Mouse (Mus musculus) hindbrain, embryonic 15.5 days (tissue): ENCODE results near the gene Cldn3. TPM values are rescaled to one million over a fixed set of nuclear protein-coding genes. Genes with fewer than 3 reads are reported as not detected.

ENCODE experiments used
- ATAC-seq: fragments of 200-750 bp; cut with Nextera tagmentation; 2 replicates; pipeline ENCODE4 v1.8.0; 2017; ENCODE audit warnings: low read depth, moderate number of reproducible peaks, moderate TSS enrichment; ENCODE audit not compliant: low FRiP score
- H3K27ac ChIP-seq: fragments of 300-500 bp; sonication (generic); replicated peaks from 2 replicates; pipeline ENCODE4 v1.5.1; 2015; ENCODE audit warnings: mild to moderate bottlenecking, inconsistent platforms
- H3K27me3 ChIP-seq: fragments of 300-500 bp; sonication (generic); 2 replicates; pipeline ENCODE4 v1.6.1; 2015; ENCODE audit warnings: control low read depth, inconsistent platforms
- H3K36me3 ChIP-seq: fragments of 300-500 bp; sonication (generic); 2 replicates; pipeline ENCODE4 v1.6.1; 2015; ENCODE audit warnings: control low read depth, inconsistent platforms
- H3K4me1 ChIP-seq: fragments of 300-500 bp; sonication (generic); replicated peaks from 2 replicates; pipeline ENCODE4 v1.6.1; 2015; ENCODE audit warnings: control low read depth, inconsistent platforms
- H3K4me2 ChIP-seq: fragments of 300-500 bp; sonication (generic); 2 replicates; pipeline ENCODE4 v1.6.1; 2015; ENCODE audit warnings: moderate library complexity, mild to moderate bottlenecking, inconsistent platforms
- H3K4me3 ChIP-seq: fragments of 300-500 bp; sonication (generic); 2 replicates; pipeline ENCODE4 v1.5.1; 2015; ENCODE audit warnings: mild to moderate bottlenecking, inconsistent platforms
- H3K9ac ChIP-seq: fragments of 300-500 bp; sonication (generic); 2 replicates; pipeline ENCODE4 v1.6.1; 2015; ENCODE audit warnings: inconsistent platforms
- H3K9me3 ChIP-seq: fragments of 300-500 bp; sonication (generic); 2 replicates; pipeline ENCODE4 v1.6.1; 2016; ENCODE audit warnings: control low read depth, inconsistent platforms
- WGBS: fragments of 180-500 bp; shearing (Covaris S2); methylation state at CpG from one replicate; pipeline ENCODE4 v1.1.7; 2015; 5-methylcytosine and 5-hydroxymethylcytosine counted together
- polyA plus RNA-seq: library from polyadenylated mRNA; unstranded; fragments of >200 nt; fragmentation: Nextera tagmentation; extraction: Ambion mirVana; gene quantifications from 2 replicates; pipeline ENCODE4 v1.2.1, GENCODE M21; 2015

Gene Cldn3
- polyA plus RNA-seq, 1 experiment from 2014 or later, result 2.8 TPM

DNA sequence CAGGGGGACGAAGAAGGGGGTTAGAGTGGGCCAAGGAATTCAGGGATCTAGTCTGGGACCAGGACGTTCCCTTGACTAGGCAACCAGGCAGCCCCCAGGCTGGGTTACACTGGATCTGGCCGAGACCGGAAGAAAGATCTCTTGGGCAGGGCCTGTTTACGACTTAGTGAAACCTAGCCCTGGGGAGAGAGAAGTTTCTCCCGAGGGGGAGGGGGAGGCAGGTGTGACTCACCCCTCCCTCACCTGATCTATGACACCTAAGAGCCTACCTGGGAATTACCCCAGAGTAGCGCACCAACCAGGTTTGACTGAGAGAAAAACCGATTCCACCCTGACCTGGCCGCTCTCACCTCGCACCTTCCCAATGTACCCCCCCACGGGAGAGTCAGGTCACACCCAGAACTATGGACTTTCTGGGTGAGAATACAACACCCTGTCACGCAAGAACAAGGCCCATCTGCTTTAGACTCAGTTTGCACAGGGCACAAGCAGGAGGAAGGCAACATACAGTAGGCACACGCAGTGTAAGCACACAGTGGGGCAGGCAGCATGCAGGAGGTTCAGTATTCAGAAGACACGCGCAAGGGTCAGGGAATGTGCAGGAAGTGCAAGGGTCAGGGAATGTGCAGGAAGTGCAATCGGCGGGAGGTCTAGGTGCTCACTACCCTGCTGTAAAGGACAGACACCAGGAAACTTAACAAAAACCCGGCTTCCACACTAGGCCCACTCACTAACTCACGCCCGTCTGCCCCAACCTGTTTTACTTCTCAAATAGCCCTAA, 18.7 kb upstream of the Cldn3 start:
- Histone ChIP-seq H3K27me3 (0 out of 2 replicates have a peak, but pooled peaks cover 4% of the 10 kb centered on the region), H3K4me3 (no peak overlapping the region), H3K4me1 (peaks cover 11% of the 10 kb centered on the region), H3K4me2 (no peak overlapping the region), H3K9ac (no peak overlapping the region), H3K36me3 (no peaks in the 10 kb centered on the region), H3K27ac (no peak overlapping the region), H3K9me3 (no peaks in the 10 kb centered on the region)
- WGBS, result 73% methylated on average over 20 of the region's 20 CpGs
- no peak for ATAC-seq

DNA sequence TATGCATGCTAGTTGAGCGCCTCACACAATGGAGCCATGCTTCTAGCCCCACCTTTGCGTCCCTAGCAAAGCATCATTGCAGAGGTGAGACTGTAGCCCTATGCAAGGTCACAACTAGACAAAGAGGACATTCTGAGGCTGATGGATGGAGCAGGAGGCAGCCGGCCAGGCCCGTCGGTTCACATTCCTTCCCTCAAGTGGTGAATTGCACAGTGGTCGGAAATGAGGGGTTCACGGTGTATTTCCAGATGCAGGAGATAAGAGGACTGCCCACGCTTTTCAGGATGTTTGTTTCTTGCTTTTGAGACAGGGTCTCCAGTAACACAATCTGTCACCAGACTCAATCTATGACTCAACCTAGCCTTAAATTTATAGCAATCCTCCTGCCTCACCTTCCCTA, 15.3 kb upstream of the Cldn3 start:
- Histone ChIP-seq H3K27me3 (0 out of 2 replicates have a peak, but pooled peaks cover 4% of the 10 kb centered on the region), H3K27ac (no peak overlapping the region), H3K4me1 (peaks cover 10% of the 10 kb centered on the region), H3K36me3 (no peaks in the 10 kb centered on the region), H3K4me2 (no peak overlapping the region), H3K9ac (no peak overlapping the region), H3K9me3 (no peaks in the 10 kb centered on the region), H3K4me3 (no peak overlapping the region)
- WGBS, result 76% methylated on average over 8 of the region's 8 CpGs
- ATAC-seq, result no peak

DNA sequence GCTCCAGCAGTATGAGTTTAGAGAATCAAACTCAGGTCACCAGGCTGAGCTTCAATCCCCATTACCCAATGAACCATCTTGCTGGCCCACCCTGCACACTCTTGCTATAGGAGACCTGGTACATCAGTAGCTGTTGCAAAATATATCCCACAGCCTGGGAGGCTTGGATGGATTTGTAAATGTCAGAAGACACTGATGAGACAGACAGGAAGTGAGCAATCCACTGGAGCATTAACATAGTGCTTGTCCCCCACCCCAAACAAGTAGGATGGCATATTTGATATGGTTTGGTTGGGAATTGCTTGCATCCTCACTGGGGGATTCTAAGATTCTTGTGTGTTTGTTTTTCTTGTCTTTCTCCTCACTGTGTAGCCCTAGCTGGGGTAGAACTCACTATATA, 12.9 kb upstream of the Cldn3 start:
- H3K36me3 ChIP-seq, result no peaks in the 10 kb centered on the region
- no peak overlapping the region for H3K4me3 ChIP-seq
- no peaks in the 10 kb centered on the region for H3K9me3 ChIP-seq
- no peaks in the 10 kb centered on the region for H3K4me1 ChIP-seq
- no peak overlapping the region for H3K27ac ChIP-seq
- ATAC-seq, result no peak
- no peaks in the 10 kb centered on the region for H3K27me3 ChIP-seq
- no peak overlapping the region for H3K4me2 ChIP-seq
- H3K9ac ChIP-seq, result no peak overlapping the region

DNA sequence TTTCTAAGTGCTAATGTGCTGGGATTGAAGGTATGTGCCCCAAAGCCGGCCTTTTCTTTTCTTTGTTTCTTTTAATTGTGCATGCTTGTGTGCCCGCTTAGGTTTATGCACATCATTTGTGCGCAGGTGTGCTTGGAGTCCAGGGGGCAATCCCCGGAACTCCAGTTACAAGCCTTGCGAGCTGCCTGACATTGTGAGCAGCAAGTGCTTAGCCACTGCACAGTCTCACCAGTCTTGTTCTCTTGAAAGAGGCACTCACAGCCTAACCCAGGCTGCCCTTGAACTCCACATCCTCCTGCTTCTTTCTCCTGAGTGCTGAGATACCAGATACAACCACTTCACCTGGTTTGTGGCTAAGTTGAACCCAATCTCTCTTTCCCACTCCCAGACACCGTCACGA, 12.5 kb upstream of the Cldn3 start:
- H3K27ac ChIP-seq, result no peak overlapping the region
- 86% methylated on average over 7 of the region's 7 CpGs for WGBS
- H3K4me1 ChIP-seq, result no peaks in the 10 kb centered on the region
- H3K4me3 ChIP-seq, result no peak overlapping the region
- no peaks in the 10 kb centered on the region for H3K27me3 ChIP-seq
- H3K9me3 ChIP-seq, result no peaks in the 10 kb centered on the region
- no peak overlapping the region for H3K4me2 ChIP-seq
- no peak overlapping the region for H3K9ac ChIP-seq
- no peaks in the 10 kb centered on the region for H3K36me3 ChIP-seq
- no peak for ATAC-seq

DNA sequence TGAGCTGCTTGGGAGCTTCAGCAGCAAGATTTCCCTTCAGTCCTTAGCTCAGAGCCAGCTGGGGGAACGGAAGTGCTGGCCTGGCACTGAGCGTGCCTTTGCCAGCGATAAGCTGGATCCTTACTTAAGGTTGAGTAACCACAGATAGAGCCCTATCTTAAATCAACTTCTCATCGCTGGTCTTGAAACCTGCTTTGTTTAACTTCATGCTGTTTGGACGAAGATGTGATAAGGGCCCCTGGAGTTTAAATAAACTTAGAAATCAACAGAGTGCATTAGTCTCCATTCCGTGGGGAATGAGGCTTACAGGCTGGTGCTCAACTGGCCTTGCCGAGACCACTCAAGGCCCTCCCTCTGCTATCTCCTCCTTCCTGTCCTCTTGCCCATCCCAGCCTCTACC, 11.7 kb upstream of the Cldn3 start:
- Histone ChIP-seq H3K4me1 (no peaks in the 10 kb centered on the region), H3K9me3 (no peaks in the 10 kb centered on the region), H3K27ac (no peak overlapping the region), H3K36me3 (no peaks in the 10 kb centered on the region), H3K27me3 (no peaks in the 10 kb centered on the region), H3K9ac (no peak overlapping the region), H3K4me3 (no peak overlapping the region), H3K4me2 (no peak overlapping the region)
- no peak for ATAC-seq
- 68% methylated on average over 7 of the region's 7 CpGs for WGBS

DNA sequence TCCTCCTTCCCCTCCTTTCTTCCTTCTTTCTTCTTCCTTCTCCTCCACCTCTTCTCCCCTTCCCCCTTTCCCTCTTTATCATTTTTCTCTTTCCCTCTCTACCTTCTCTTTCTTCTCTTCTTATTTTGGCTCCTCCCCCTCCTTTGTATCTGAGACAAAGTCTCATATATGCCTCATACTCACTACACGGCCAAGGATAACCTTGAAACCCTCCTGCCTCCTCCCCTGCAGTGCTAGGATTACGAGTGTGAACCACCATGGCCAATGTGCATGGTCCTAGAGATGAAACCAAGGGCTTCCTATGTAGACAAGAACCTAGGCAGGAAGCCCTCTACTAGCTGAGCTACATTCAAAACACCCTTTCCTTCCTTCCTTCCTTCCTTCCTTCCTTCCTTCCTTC, 11.1 kb upstream of the Cldn3 start:
- H3K4me1 ChIP-seq, result no peaks in the 10 kb centered on the region
- WGBS, result 64% methylated on average over 2 of the region's 2 CpGs
- no peaks in the 10 kb centered on the region for H3K9me3 ChIP-seq
- no peak overlapping the region for H3K4me3 ChIP-seq
- H3K4me2 ChIP-seq, result no peak overlapping the region
- no peaks in the 10 kb centered on the region for H3K36me3 ChIP-seq
- H3K27ac ChIP-seq, result no peak overlapping the region
- no peak for ATAC-seq
- no peak overlapping the region for H3K9ac ChIP-seq
- H3K27me3 ChIP-seq, result no peaks in the 10 kb centered on the region

DNA sequence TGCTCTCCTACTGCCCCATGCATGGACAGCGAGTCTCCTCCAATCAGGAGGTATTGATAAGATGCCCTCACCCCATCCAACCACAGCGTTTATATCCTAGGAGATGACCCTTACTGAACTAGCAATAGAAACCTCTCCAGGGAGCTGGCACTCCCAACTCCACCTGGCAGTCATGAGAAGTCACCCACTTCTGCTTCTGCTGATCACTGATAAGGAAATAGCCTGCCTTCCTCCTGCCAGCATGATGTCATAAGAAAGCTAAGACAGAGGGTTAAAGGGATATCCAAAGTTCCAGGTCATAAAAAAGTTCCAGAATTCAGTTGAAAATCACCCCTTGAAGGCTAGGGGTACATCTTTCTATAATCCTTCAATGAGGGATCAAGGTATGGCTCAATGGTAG, 9.8 kb upstream of the Cldn3 start:
- Histone ChIP-seq H3K4me3 (no peak overlapping the region), H3K36me3 (no peaks in the 10 kb centered on the region), H3K9ac (no peak overlapping the region), H3K4me1 (no peaks in the 10 kb centered on the region), H3K4me2 (no peak overlapping the region), H3K9me3 (no peaks in the 10 kb centered on the region), H3K27me3 (no peaks in the 10 kb centered on the region), H3K27ac (no peak overlapping the region)
- 91% methylated on average over 2 of the region's 2 CpGs for WGBS
- no peak for ATAC-seq

DNA sequence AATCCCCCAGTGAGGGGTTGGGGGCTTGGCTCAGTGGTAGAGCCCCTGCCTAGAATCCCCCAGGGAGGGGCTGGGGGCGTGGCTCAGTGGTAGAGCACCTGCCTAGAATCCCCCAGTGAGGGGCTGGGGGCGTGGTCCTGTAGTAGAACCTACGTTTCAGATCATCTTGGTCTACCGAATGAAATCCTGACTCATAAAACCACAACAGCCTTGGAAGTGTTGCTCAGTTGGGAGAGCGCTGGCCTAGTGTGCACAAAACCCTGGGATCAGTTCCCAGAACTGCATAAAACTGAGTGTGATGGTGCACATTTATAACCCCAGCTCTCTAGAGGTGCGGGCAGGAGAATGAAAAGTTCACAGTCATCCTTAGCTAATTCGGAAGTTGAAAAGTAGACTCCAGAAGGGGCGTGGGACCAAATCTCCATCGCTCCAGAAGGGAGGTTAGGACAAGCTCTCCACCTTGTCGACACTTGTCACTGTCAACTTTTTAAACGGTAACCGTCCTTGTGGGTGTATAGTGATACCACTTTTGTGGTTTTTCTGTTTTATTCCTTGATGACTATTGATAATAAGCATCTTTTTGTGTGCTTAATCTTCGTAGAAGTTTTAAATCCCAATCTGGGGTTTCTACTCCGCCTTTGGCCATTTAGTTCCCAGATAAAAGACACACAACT, 9.3 kb upstream of the Cldn3 start:
- Histone ChIP-seq H3K4me2 (no peak overlapping the region), H3K4me3 (no peak overlapping the region), H3K9ac (no peak overlapping the region), H3K36me3 (no peaks in the 10 kb centered on the region), H3K4me1 (no peaks in the 10 kb centered on the region), H3K9me3 (no peaks in the 10 kb centered on the region), H3K27me3 (no peaks in the 10 kb centered on the region), H3K27ac (no peak overlapping the region)
- 85% methylated on average over 14 of the region's 14 CpGs for WGBS
- no peak for ATAC-seq

DNA sequence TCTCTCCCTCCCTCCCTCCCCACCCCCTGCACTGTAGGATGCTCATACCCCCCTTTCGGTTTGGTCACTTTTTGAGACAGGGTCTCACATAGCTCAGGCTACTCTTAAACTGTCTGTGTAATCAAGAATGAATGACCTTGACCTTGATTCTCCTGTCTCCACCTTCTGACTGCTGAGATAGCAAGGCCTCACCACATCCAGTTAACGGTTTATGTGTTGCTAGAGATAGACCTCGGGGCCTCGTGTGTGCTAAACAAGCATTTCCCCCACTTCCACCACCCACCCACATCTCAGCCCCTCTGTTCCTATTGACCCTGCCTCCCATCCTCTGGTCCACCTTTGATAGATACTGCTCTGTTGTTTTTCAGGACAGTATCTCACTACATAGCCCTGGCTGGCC, 8.2 kb upstream of the Cldn3 start:
- Histone ChIP-seq H3K9ac (no peak overlapping the region), H3K9me3 (no peaks in the 10 kb centered on the region), H3K4me2 (no peak overlapping the region), H3K4me3 (no peak overlapping the region), H3K27ac (no peak overlapping the region), H3K36me3 (no peaks in the 10 kb centered on the region), H3K4me1 (no peaks in the 10 kb centered on the region), H3K27me3 (no peaks in the 10 kb centered on the region)
- no peak for ATAC-seq
- WGBS, result 92% methylated on average over 4 of the region's 4 CpGs

DNA sequence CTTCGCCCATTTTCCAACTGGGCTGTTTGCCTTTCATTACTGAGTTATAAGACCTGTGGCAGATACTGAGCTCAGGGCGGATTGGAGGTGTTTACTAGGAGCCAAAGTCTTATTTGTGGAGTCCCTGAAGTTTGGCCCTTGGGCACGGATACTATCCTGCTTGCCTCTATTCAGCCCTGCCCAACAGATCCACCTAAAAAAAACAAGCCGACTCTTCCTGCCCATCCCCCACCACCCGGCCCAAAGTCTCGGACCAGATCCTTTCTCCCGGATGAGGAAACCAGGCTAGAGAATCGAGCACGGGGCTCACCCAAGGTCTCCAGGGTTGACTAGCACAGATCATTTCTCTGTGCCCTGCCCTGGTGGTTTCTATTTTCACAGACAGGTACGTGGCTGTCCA, 4.9 kb upstream of the Cldn3 start:
- ATAC-seq, result no peak

DNA sequence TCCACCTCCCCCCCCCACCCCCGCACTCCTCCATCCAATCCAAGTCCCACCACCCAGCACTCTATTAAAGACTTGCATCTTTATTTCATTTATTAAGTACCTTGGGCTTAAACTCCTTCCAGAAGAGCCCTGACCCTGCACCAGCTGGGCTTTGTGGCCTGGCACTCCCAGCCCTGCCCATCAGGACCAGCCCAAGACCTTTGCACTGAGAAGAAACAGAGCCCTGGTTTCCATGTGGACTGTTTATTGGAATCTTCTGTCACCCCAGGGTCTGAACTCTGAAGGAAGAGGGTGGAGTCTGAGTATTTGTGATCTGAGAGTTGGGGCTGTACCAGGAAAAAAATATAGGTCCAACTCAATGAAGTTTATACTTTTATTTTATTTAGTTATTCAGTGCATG, 2.9 kb upstream of the Cldn3 start:
- Histone ChIP-seq H3K27ac (no peak overlapping the region), H3K36me3 (no peaks in the 10 kb centered on the region), H3K27me3 (peaks cover 38% of the 10 kb centered on the region), H3K4me1 (peaks cover 16% of the 10 kb centered on the region), H3K4me2 (no peak overlapping the region), H3K9ac (no peak overlapping the region), H3K9me3 (no peaks in the 10 kb centered on the region), H3K4me3 (no peak overlapping the region)
- no peak for ATAC-seq
- WGBS, result 90% methylated on average over 1 of the region's 1 CpGs

More for the DNA sequence above, 4.9 kb upstream of the Cldn3 start:
- WGBS, result 73% methylated on average over 10 of the region's 10 CpGs
- H3K4me2 ChIP-seq, result no peak overlapping the region
- peaks cover 7% of the 10 kb centered on the region for H3K4me1 ChIP-seq
- H3K27ac ChIP-seq, result no peak overlapping the region
- H3K9ac ChIP-seq, result no peak overlapping the region
- H3K9me3 ChIP-seq, result no peaks in the 10 kb centered on the region
- H3K27me3 ChIP-seq, result peaks cover 19% of the 10 kb centered on the region
- no peaks in the 10 kb centered on the region for H3K36me3 ChIP-seq
- no peak overlapping the region for H3K4me3 ChIP-seq

DNA sequence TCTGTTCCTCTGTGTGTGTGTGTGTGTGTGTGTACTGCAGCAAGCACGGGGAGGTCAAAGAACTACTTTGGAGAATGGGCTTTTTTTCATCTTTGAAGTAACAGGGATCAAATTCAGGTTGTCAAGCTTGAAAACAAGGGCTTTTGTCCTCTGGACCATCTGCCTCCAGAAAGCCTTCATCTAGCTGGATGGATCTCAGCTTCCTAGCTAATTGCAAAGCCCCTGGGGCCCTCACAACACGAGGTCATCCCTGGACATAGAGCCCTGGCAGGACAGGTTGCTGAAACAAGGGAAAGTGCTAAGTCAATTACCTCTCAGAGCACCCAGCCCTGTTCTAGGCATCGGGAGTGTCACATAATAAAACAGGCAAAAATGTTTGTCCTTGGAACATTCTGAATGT, 2.2 kb upstream of the Cldn3 start:
- Histone ChIP-seq H3K4me2 (no peak overlapping the region), H3K36me3 (no peaks in the 10 kb centered on the region), H3K27ac (no peak overlapping the region), H3K4me1 (peaks cover 16% of the 10 kb centered on the region), H3K9ac (no peak overlapping the region), H3K9me3 (no peaks in the 10 kb centered on the region), H3K4me3 (no peak overlapping the region), H3K27me3 (peaks cover 43% of the 10 kb centered on the region)
- WGBS, result 3% methylated on average over 3 of the region's 3 CpGs
- ATAC-seq, result no peak
